Mouse (Mus musculus) inflammation-experienced regulatory T-cells, adult 6 months (primary cell): Measurements from ENCODE around the gene Ascc1. TPM values are rescaled to one million over a fixed set of nuclear protein-coding genes. Genes with fewer than 3 reads are reported as not detected.
A peak's percentile ranks its signal among the peaks of the same experiment; 100 is the strongest.

ENCODE experiments used
- ATAC-seq: one replicate; pipeline ENCODE4 v1.8.0; 2017
- polyA plus RNA-seq, 3 experiments: library from polyadenylated mRNA; unstranded; fragments of 100-300 nt; shearing (Covaris generic); gene quantifications; one replicate each; pipeline ENCODE4 v1.2.1; 2017

The Ascc1 gene
- polyA plus RNA-seq = 10 to 100 TPM; 33.7 to 57.6 (median 44.3) TPM

DNA sequence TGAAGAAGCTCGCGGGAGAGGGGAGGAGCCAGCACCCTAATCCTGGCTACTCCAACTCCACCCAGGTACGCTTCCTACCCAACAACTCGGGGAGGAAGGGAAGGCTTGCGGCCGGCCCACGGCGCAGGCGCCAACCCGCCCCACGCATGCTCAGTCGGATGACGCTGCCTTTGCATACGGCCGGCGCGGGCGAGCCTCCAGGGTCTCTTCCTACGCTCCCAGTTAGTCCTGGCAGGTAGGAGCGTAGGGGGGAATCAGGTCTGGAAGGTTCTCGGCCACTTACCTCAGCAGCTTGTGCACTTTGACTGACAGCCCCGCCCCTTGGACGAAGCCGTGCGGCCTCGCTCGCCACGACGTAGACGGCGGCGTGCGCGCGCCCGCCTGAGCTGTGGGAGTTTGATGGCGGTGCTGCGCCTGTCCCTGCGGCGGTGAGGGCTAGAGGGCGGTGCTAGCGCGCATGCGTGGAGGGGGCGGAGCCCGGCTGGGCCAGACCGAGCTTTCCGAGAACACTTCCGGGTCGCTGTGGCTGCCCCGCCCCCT lies at the start of gene Ascc1, which contains the start of gene Anapc16:
Gene Ascc1, plus strand, starts transcription at position 133 of the 540 bp plus-strand sequence.
Gene Anapc16, minus strand, starts transcription at position 463 of the 540 bp plus-strand sequence.
- peak; percentile 90 for ATAC-seq

DNA sequence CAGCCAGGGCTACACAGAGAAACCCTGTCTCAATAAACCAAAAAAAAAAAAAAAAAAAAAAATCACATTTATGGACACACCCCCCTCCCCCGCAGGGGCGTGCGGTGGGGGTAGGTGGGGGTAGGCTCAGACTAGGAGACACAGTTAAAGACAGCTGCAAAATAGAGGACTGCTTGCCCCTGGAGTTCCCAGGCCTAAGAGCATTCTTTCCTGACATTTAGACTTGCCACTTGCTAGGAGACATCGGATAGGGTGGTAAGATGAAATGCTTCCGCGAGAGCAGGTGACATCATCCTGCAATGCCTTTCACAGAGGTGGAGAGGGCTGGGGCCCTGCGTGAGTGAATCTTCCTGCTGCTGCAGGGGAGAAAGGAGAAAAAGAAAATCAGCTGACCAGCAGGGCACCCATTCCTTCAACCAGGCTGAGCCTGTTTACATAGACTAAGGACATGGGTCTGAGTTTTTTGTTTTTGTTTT lies 49.0 kb upstream of the Ascc1 start:
- ATAC-seq = peak; percentile 40

DNA sequence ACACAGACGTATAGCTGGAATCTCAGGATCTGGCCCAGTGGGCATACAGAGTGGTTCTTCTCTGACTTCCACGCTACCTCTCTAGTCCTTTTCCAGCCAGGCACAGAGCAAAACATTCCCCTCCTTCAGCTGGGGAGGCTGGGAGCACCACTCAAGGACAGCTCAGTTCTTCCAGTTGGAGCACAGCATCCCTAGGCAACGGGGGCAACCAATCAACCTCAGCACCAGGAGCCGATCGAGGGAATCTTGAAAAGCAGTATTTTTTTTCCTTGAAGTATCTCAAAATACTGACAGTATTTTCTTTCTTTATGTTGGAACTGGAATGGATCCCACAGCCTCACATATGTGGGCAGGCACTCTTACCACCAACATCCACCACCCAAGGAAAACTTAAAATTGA lies 45.9 kb upstream of the Ascc1 start:
- ATAC-seq = no peak

DNA sequence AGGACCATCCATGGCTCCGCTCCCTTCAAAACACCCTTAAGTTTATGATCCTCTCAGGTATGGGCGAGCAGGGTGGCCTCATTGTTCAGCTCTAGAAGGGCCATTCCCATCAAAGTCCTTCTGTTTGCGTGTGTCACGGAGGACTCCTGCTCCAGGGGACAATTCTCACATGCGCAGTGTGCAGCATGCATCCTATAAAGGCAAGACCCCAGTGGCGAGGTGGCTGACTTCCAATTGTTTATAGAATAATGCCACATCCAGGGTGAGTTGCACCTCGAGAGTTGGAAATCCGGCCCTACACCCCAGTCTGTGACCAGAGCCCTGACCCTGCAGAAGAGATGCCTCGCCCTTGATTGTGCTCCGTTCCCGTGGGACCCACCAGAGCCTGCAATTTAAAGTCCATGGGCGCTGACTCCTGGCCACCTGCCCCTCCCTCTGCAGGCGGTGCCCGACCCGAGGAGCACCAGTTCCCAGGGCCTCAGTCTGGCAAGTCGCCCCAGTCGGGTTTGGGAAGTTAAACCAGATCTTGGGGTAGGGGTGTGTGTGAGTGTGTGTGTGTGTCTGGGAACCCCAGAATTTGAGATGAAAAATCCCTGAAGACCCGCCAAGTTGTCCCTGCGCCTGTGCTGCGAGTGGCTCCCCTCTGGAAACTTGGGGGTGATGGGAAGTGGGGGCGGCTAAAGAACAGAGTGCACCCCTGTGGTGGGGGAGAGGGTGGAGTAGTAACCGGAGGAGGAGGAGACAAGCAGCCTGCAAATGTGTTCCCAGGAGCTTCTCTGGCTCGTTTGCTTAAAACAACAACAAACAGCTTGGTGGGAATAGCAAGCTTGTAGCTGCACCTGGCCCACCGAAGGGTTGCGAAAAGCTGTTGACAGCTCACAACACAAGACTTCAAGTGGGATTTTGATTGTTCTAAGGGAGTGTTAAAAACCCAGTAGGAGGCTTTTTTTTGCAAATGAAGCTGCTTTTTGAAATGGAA lies 45.1 kb upstream of the Ascc1 start:
- ATAC-seq = no peak

- no peak for ATAC-seq
Observed at GRCm38 (mm10) chr10:59958458-59958857, 44.1 kb upstream of the Ascc1 start.

DNA sequence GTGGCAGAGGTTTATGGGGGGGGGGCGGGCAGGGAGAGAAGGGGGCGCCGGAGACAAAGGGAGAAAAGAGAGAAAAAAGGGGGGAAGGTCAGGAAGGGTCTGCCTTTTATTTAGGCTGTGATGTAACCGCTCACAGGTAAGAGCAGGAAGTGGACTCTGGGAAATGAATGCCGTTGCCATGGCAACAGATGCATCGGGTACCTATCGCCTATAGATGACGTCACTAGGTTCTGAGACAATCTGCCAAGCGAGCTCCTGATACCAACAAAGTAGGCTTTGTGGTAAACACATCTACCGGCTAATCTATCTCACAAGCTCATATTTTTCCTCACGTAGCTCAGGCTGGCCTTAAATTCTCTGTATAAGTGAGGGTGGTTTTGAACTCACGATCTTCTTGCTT lies 43.1 kb upstream of the Ascc1 start:
- peak; percentile 32 for ATAC-seq

- ATAC-seq = no peak
Observed at GRCm38 (mm10) chr10:59963609-59964008, 39.0 kb upstream of the Ascc1 start.

- ATAC-seq = peak; percentile 68
Observed at GRCm38 (mm10) chr10:59964504-59965361, 37.9 kb upstream of the Ascc1 start.

DNA sequence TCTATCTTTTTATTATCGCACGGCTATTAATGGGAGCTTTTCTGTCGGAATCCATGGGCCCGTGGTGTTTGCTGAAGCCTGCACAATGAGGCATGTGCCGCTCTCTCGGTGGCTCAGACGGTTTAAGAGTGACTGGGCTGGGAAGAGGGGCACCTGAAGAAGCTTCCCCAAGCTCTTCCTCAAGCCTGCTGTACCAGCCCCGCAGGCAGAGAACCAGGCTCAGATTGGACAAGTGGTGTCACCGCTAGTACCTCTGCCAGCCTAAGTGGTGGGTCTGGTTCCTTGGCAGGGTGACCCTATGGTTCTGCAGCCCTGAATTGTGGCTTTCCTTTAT lies 37.3 kb upstream of the Ascc1 start:
- ATAC-seq = no peak

DNA sequence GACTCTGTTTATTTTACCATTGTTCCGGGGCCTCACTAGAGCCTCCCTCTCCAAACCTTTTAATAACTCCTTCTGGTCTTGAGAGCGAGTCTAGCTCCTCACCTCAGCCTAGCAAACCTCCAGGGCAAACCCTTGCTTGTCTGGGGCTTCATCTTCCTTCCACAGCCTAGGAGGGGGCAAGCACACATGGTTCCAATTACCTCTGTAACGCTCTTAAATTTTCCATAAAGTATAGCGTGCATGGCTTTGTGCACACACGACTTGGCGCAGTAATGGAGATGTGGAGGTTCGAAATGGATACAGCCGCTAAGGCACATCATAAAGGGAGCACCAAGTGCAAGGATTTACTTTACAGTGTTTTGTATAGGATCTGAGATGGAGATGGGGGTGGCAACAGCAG lies 36.8 kb upstream of the Ascc1 start:
- no peak for ATAC-seq

DNA sequence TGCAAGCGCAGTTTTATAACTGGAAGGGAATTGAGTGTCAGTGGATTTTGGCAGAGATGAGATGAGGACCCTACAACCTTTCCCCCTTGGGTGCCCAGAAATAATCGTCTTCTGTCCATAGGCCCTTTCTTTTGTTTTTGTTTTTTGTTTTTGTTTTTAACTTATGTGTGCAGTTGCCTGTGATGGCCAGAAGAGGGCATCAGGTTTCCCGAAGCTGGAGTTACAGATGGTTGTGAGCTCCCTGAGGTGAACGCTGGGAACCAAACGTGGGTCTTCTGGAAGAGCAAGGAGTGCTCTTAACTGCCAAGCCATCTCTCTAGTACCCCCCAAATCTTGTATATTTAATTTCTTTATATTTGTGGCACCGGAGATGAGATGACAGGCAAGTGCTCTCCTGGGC lies 35.9 kb upstream of the Ascc1 start:
- no peak for ATAC-seq

DNA sequence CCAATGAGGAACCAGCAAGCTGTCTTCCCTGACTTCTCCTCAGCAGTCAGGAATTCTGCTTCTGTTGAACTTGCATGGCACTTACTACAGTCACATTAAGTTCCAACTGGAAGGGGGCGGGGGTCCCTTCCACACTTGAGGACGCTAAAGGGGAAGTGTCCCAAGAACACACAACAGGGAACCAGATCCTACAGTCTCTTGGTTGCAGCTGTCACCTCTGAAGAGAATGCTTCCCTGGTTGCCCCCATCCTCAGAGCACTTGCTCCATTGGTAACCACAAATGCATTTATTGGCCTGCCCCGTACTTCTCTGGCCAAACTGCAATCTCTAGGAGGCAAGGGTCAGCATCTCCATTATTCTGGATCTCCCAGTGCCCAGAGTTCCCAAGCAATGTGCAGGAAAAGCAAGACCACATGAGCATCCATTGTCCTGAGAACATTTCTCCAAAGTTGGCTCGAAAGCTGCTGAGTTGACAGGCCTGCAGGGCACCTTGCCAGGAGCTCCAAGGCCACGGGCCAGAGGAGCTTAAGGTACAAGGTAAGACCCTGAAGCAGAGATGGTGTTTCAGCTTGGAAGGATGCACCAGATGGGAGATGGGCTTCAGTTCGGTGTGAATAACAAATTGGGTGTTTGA lies 35.2 kb upstream of the Ascc1 start:
- no peak for ATAC-seq

GRCm38 (mm10) chr10:59969821-59970449 lies 32.7 kb upstream of the Ascc1 start:
- ATAC-seq = peak; percentile 9

GRCm38 (mm10) chr10:59970450-59971062 lies 32.0 kb upstream of the Ascc1 start:
- ATAC-seq = no peak

DNA sequence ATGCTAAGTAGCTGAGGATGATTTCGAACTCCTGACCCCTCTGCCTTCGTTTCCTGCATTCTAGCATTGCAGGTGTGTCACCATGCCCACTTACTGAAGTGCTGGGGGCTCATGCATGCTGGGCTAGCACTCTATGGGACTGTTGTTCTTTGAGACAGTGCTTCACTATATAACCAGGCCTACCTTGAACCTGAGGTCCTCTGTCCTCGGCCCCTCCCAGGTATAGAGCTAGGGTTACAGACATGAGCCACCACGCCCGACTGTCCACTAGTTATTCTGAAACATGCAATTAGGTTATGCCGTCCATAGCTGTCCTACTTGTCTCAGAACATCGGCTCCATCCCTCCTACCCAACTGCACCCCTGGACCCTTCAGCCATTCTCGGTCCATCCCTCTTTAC lies 30.8 kb upstream of the Ascc1 start:
- ATAC-seq = no peak

DNA sequence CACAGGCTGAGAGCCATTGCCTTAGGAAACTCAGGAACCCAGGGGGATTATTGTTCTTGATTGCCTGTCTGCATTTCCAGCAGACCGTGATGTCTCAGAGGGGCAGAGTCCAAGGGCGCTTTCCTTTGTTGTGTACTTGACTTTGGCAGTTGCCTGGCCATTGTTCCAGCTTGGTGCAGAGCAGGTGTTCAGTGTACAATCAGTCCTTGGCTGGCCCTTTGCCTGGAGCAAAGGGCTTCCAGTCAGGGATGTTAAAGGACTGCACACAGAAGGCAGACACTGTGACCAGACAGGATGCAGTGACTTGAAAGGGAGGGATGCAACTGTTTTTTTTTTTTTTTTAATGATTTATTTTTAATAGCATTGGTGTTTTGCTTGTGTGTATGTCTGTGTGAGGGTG lies 30.1 kb upstream of the Ascc1 start:
- no peak for ATAC-seq

DNA sequence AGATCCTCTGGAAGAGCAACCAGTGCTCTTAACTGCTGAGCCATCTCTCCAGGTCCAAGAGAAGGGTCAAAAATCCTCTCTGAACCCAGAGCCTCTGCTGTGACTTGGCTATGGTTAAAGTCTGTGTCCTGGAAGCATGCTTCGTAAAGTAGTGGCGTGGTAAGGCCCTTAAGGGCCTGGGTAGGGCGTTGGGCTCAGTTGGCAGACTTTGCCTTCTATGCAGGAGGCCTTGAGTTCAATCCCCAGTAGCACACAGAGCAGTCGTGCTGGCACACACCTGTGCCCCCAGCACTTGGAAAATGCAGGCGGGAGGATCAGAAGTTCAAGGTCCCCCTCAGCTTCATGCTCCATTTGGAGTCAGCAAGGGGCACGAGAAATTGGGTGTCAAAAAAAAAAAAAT lies 29.6 kb upstream of the Ascc1 start:
- ATAC-seq = no peak

DNA sequence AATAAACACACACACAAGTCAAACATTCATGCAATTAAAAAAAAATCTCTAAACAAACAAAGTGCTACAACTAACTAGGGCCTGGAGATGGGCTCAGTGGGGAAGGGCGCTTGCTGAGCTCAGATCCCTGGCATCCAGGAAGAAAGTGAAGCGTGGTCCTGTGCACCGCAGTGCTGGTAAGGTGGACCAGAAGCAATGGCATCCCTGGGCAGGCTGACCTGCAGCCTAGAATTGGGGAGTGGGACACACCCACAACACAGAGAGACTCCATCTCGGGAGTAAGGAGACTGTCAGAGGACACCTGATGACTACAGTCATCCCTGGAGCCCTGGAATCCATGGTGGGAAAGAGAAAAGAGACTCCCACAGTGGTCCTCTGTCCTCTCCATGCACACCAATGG lies 29.2 kb upstream of the Ascc1 start:
- no peak for ATAC-seq

DNA sequence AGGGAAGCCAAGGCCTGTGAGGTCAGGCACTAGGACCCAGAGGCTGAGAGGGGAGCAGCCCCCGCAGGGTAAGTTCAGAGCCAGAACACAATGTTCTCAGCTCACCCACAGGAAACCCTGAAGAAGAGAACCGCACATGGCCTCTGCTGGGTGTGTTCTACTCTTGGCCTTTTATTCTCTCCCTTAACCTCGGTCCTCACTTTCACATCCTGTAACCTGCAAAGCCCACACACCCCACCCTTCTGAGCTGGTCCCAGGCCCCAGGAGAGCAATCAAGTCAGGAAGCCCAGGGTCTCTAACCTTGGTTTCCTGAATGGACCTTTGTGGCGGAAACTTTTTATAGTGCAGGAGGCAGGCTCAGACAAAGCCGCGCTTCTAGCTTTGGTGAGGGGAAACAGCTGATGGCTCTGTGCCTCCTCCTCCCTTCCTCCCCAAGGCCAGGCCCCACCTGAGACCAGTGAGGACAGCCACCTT lies 28.4 kb upstream of the Ascc1 start:
- peak; percentile 88 for ATAC-seq

GRCm38 (mm10) chr10:59974786-59975185 lies 27.8 kb upstream of the Ascc1 start:
- peak; percentile 5 for ATAC-seq

- no peak for ATAC-seq
Observed at GRCm38 (mm10) chr10:59977141-59977540, 25.5 kb upstream of the Ascc1 start.
